Mouse (Mus musculus) bone marrow macrophage, adult 2 months (primary cell): ENCODE data around the gene Sdk2.

Source experiments
- CTCF ChIP-seq: IDR thresholded peaks from 2 replicates; pipeline ENCODE4 v1.5.1; 2012; ENCODE audit warnings: low read depth, mild to moderate bottlenecking, low read length, moderate library complexity
- POLR2A ChIP-seq: IDR thresholded peaks from 2 replicates; pipeline ENCODE4 v1.6.1; 2012; ENCODE audit warnings: mild to moderate bottlenecking, low read depth, low read length, borderline replicate concordance

DNA sequence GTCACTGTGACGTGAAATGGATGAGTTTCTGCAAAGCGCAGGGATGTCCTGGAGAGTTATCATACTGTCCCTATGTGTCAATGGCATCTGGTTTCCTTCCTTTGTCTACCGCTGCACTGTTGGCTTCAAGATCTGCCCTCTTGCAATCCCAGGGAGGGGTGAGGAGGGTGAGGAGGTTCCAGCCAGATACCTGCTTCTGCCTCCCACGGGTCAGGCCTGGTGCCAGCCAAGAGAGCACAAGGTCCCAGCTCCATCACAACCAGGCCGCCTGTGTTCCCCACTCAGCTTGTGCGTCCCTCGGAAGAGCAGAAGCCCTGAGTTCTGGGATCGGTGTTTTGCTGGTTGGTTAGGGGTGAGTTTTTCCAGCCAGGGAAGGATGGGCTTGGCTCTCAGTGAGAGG is 299.6 kb downstream of the Sdk2 start:
- TF ChIP-seq POLR2A: no peak
- no peak for TF ChIP-seq CTCF
